Mouse (Mus musculus) stomach, postnatal 0 days (tissue): ENCODE data around the gene Amn. TPM values are rescaled to one million over a fixed set of nuclear protein-coding genes. Genes with fewer than 3 reads are reported as not detected.

Experiments used
- ATAC-seq: fragments of 200-750 bp; cut with Nextera tagmentation; 2 replicates; pipeline ENCODE4 v1.8.0; 2017; ENCODE audit not compliant: low FRiP score, low TSS enrichment
- DNase-seq: peaks from one replicate; pipeline ENCODE4 v3.0.0-alpha.2; 2016; ENCODE audit warnings: low spot score
- H3K27ac ChIP-seq: fragments of 300-500 bp; sonication (generic); replicated peaks from 2 replicates; pipeline ENCODE4 v1.5.1; 2014; ENCODE audit warnings: mild to moderate bottlenecking, control low read depth
- H3K27me3 ChIP-seq: fragments of 300-500 bp; sonication (generic); 2 replicates; pipeline ENCODE4 v1.6.1; 2014; ENCODE audit warnings: low read length; ENCODE audit not compliant: control insufficient read depth, insufficient read depth
- H3K36me3 ChIP-seq: fragments of 300-500 bp; sonication (generic); 2 replicates; pipeline ENCODE4 v1.6.1; 2014; ENCODE audit warnings: low read length, mixed read lengths; ENCODE audit not compliant: control insufficient read depth, insufficient read depth
- H3K4me1 ChIP-seq: fragments of 300-500 bp; sonication (generic); replicated peaks from 2 replicates; pipeline ENCODE4 v1.6.1; 2014; ENCODE audit warnings: antibody characterized with exemption; ENCODE audit not compliant: control insufficient read depth, insufficient read depth
- H3K4me2 ChIP-seq: fragments of 300-500 bp; sonication (generic); replicated peaks from 2 replicates; pipeline ENCODE4 v1.6.1; 2014; ENCODE audit warnings: low read depth, mild to moderate bottlenecking, control low read depth, moderate library complexity
- H3K4me3 ChIP-seq: fragments of 300-500 bp; sonication (generic); 2 replicates; pipeline ENCODE4 v1.5.1; 2014; ENCODE audit warnings: low read depth, low read length, control low read depth
- H3K9ac ChIP-seq: fragments of 300-500 bp; sonication (generic); 2 replicates; pipeline ENCODE4 v1.6.1; 2014; ENCODE audit warnings: mild to moderate bottlenecking, low read length, control low read depth, mixed read lengths
- H3K9me3 ChIP-seq: fragments of 300-500 bp; sonication (generic); 2 replicates; pipeline ENCODE4 v1.6.1; 2016; ENCODE audit warnings: low read length; ENCODE audit not compliant: control insufficient read depth
- CTCF ChIP-seq: IDR thresholded peaks from 2 replicates; pipeline ENCODE4 v1.5.1; 2016; ENCODE audit warnings: antibody characterized with exemption, low read depth, mild to moderate bottlenecking, moderate library complexity
- EP300 ChIP-seq: optimal IDR thresholded peaks from 2 replicates; pipeline ENCODE3; 2016; ENCODE audit warnings: antibody characterized with exemption
- WGBS: fragments of 180-500 bp; shearing (Covaris S2); extraction: QIAGEN DNeasy Blood & Tissue Kit; methylation state at CpG from one replicate; pipeline ENCODE4 v1.1.7; 2014; 5-methylcytosine and 5-hydroxymethylcytosine counted together
- polyA plus RNA-seq: library from polyadenylated mRNA; unstranded; fragments of >200 nt; fragmentation: Nextera tagmentation; extraction: Ambion mirVana; gene quantifications from 2 replicates; pipeline ENCODE4 v1.2.1, GENCODE M21; 2015

Amn gene
- polyA plus RNA-seq: 0.22 TPM in 2 replicates

- Histone ChIP-seq H3K9me3 (no peaks in the 10 kb centered on the region), H3K4me2 (peak within 1 kb of the TSS; percentile 32), H3K27me3 (peaks cover 22% of the 10 kb centered on the region), H3K9ac (no peak within 1 kb of the TSS), H3K4me1 (peaks cover 5% of the 10 kb centered on the region; the same call in 1 of the 2 replicates), H3K4me3 (no peak within 1 kb of the TSS), H3K36me3 (no peaks in the 10 kb centered on the region), H3K27ac (no peak within 1 kb of the TSS)
- TF ChIP-seq CTCF (no peak), EP300 (no peak)
- 28% methylated on average over 25 of the region's 25 CpGs for WGBS
- DNase-seq (no peak), ATAC-seq (no peak)
Observed at GRCm38 (mm10) chr12:111270629-111271277, at the start of gene Amn. Gene Amn (plus strand): TSS chr12:111271095.

GRCm38 (mm10) chr12:111225197-111225780, 45.6 kb upstream of the Amn start:
- H3K4me3 ChIP-seq: no peak overlapping the region
- no peaks in the 10 kb centered on the region for H3K9me3 ChIP-seq
- 52% methylated on average over 10 of the region's 10 CpGs for WGBS
- peak; percentile 20; the same call in 1 of the 2 replicates for TF ChIP-seq CTCF
- no peak for TF ChIP-seq EP300
- no peak overlapping the region for H3K4me2 ChIP-seq
- DNase-seq (no peak), ATAC-seq (no peak)
- H3K36me3 ChIP-seq: 0 out of 2 replicates have a peak, but pooled peaks cover 6% of the 10 kb centered on the region
- no peak overlapping the region for H3K27ac ChIP-seq
- no peaks in the 10 kb centered on the region for H3K4me1 ChIP-seq
- no peak overlapping the region for H3K9ac ChIP-seq
- H3K27me3 ChIP-seq: no peaks in the 10 kb centered on the region

DNA sequence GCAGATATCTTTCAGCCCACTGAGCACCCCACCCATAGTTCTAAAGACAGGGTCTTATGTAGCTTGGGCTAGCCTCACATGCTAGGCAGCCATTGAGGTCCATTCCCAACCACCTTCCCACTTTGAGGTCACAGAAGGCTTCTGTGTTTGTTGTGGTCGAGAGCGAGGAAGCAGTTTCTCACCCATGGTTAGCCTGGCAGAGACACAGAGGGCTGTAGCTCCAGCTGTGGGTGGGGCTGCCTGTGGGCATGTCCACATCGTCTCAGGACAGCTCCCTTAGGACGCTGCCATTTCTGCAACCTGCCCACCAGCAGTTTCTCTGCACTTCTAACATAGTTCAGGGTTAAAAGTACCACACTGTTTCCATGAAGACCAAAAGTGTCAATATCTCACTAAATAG, 43.5 kb upstream of the Amn start:
- Histone ChIP-seq H3K27me3 (no peaks in the 10 kb centered on the region), H3K4me3 (no peak overlapping the region), H3K36me3 (no peaks in the 10 kb centered on the region), H3K9ac (no peak overlapping the region), H3K4me2 (no peak overlapping the region), H3K27ac (no peak overlapping the region), H3K9me3 (no peaks in the 10 kb centered on the region), H3K4me1 (no peaks in the 10 kb centered on the region)
- TF ChIP-seq CTCF (no peak), EP300 (no peak)
- no peak for ATAC-seq
- WGBS: 64% methylated on average over 4 of the region's 4 CpGs
- no peak for DNase-seq

DNA sequence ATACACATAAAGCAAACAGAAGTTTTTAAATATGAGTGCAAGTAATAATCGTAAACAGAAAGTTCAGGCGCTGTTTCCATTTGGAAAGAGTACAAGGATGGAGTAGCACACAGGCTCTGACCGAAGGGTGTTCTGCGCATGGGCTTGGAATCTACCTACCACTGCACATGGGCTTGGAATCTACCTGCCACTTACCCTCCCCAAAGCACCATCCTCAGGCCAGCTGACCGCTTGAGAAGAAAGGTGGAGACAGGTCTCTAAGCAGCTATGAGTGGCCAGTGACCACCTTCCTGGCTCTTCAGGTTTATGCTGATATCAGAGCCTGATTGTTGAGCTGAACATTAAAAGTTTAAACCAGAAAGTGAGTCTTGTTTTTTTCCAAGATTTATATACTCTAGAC, 42.4 kb upstream of the Amn start:
- TF ChIP-seq CTCF (no peak), EP300 (no peak)
- no peak overlapping the region for H3K27ac ChIP-seq
- no peak overlapping the region for H3K4me2 ChIP-seq
- H3K36me3 ChIP-seq: no peaks in the 10 kb centered on the region
- H3K4me3 ChIP-seq: no peak overlapping the region
- H3K9ac ChIP-seq: no peak overlapping the region
- no peaks in the 10 kb centered on the region for H3K4me1 ChIP-seq
- ATAC-seq: no peak
- H3K9me3 ChIP-seq: no peaks in the 10 kb centered on the region
- WGBS: 84% methylated on average over 5 of the region's 5 CpGs
- DNase-seq: no peak
- no peaks in the 10 kb centered on the region for H3K27me3 ChIP-seq

GRCm38 (mm10) chr12:111230793-111231192, 40.1 kb upstream of the Amn start:
- Histone ChIP-seq H3K4me3 (no peak overlapping the region), H3K27me3 (no peaks in the 10 kb centered on the region), H3K4me2 (no peak overlapping the region), H3K36me3 (no peaks in the 10 kb centered on the region), H3K9me3 (no peaks in the 10 kb centered on the region), H3K27ac (no peak overlapping the region), H3K9ac (no peak overlapping the region), H3K4me1 (no peaks in the 10 kb centered on the region)
- TF ChIP-seq EP300 (no peak), CTCF (no peak)
- DNase-seq: no peak
- no peak for ATAC-seq
- 85% methylated on average over 2 of the region's 2 CpGs for WGBS

GRCm38 (mm10) chr12:111233798-111234197, 37.1 kb upstream of the Amn start:
- H3K36me3 ChIP-seq: no peaks in the 10 kb centered on the region
- H3K4me3 ChIP-seq: no peak overlapping the region
- 75% methylated on average over 4 of the region's 4 CpGs for WGBS
- no peaks in the 10 kb centered on the region for H3K27me3 ChIP-seq
- no peaks in the 10 kb centered on the region for H3K4me1 ChIP-seq
- no peaks in the 10 kb centered on the region for H3K9me3 ChIP-seq
- peak overlapping the region; percentile 67; the same call in 1 of the 2 replicates for H3K27ac ChIP-seq
- DNase-seq: peak; percentile 26
- H3K4me2 ChIP-seq: no peak overlapping the region
- no peak overlapping the region for H3K9ac ChIP-seq
- TF ChIP-seq EP300 (no peak), CTCF (no peak)
- ATAC-seq: peak; percentile 67
